Mouse (Mus musculus) neural tube, embryonic 12.5 days (tissue): ENCODE results near the gene Cnot8. TPM values are rescaled to one million over a fixed set of nuclear protein-coding genes. Genes with fewer than 3 reads are reported as not detected.

Experiments used
- ATAC-seq: fragments of 200-750 bp; cut with Nextera tagmentation; 2 replicates; pipeline ENCODE4 v1.8.0; 2017; ENCODE audit warnings: low read depth, mild to moderate bottlenecking, moderate TSS enrichment, moderate library complexity; ENCODE audit not compliant: low FRiP score
- H3K27ac ChIP-seq: fragments of 300-500 bp; sonication (generic); 2 replicates; pipeline ENCODE4 v1.5.1; 2016
- H3K27me3 ChIP-seq: fragments of 300-500 bp; sonication (generic); replicated peaks from 2 replicates; pipeline ENCODE4 v1.6.1; 2016; ENCODE audit warnings: mild to moderate bottlenecking
- H3K36me3 ChIP-seq: fragments of 300-500 bp; sonication (generic); 2 replicates; pipeline ENCODE4 v1.6.1; 2016; ENCODE audit warnings: mild to moderate bottlenecking
- H3K4me1 ChIP-seq: fragments of 300-500 bp; sonication (generic); 2 replicates; pipeline ENCODE4 v1.6.1; 2016
- H3K4me2 ChIP-seq: fragments of 300-500 bp; sonication (generic); replicated peaks from 2 replicates; pipeline ENCODE4 v1.6.1; 2016; ENCODE audit warnings: mild to moderate bottlenecking
- H3K4me3 ChIP-seq: fragments of 300-500 bp; sonication (generic); 2 replicates; pipeline ENCODE4 v1.5.1; 2016
- H3K9ac ChIP-seq: fragments of 300-500 bp; sonication (generic); 2 replicates; pipeline ENCODE4 v1.6.1; 2016; ENCODE audit warnings: mild to moderate bottlenecking
- H3K9me3 ChIP-seq: fragments of 300-500 bp; sonication (generic); 2 replicates; pipeline ENCODE4 v1.6.1; 2016; ENCODE audit warnings: mild to moderate bottlenecking
- WGBS: fragments of 180-500 bp; shearing (Covaris S2); methylation state at CpG from one replicate; pipeline ENCODE4 v1.1.7; 2016; 5-methylcytosine and 5-hydroxymethylcytosine counted together
- polyA plus RNA-seq: library from polyadenylated mRNA; unstranded; fragments of >200 nt; fragmentation: Nextera tagmentation; extraction: Ambion mirVana; gene quantifications from 2 replicates; pipeline ENCODE4 v1.2.1, GENCODE M21; 2016

Cnot8 gene
- polyA plus RNA-seq, 1 experiment from 2014 or later: 116 TPM

DNA sequence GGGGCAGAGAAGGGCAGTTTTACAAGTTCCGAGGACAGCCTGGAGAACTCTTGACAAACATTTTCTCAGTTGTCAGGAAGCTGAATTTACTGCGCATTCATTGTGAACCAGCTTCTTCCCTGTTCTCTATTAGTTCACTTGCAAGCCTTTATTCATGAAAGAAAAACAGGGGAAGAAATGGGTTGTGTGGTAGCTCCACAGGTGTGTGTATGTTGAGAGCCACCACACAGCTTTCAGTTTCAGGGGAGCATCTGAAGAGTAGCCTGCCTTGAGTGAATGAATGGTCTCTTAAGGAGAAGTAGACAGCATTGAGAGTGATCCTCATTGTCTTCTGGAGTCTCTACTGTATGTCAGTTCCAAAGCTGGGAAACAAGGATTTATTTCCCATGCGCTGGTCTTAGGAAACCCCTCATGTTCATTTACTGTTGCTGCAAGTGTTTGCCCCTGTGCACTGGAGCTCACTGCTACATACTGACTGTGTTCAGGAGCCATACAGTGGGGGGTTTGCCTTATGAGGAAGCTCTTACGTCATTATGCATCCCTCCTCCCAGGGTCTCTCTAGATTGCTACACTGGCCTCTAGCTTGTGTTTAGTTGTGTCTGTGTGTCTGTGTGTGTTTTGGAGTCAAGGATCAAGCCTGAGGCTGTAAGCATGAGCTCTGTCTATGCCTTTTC lies 3.8 kb downstream of the Cnot8 start:
- Histone ChIP-seq H3K9me3 (no peaks in the 10 kb centered on the region), H3K27ac (no peak overlapping the region), H3K36me3 (peaks cover 33% of the 10 kb centered on the region), H3K9ac (no peak overlapping the region), H3K27me3 (no peaks in the 10 kb centered on the region), H3K4me1 (peaks cover 19% of the 10 kb centered on the region), H3K4me3 (no peak overlapping the region), H3K4me2 (no peak overlapping the region)
- WGBS: 84% methylated on average over 4 of the region's 4 CpGs
- ATAC-seq: no peak

DNA sequence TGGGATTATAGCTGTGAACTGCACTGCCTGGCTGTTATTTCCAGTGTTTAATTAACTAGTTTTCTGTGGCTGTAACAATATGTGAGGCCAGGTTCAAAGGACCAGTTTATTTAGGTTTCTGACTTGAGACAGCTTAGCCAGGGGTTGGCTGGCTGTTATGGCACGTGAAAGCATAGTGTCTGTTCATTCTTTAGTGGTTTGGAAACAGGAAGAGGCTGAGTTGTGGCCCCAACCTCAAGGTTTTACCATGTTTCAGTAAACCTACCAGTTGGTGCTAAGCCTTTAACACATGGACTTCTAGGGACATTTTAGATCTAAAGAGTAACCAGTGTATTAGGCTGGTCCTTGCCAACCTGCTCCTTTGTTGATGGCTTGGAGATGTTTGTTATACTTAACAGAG lies 12.6 kb downstream of the Cnot8 start:
- no peak overlapping the region for H3K27ac ChIP-seq
- no peaks in the 10 kb centered on the region for H3K27me3 ChIP-seq
- H3K36me3 ChIP-seq: peaks cover 92% of the 10 kb centered on the region
- no peaks in the 10 kb centered on the region for H3K9me3 ChIP-seq
- H3K4me1 ChIP-seq: no peaks in the 10 kb centered on the region
- WGBS: 97% methylated on average over 1 of the region's 1 CpGs
- H3K4me2 ChIP-seq: no peak overlapping the region
- no peak overlapping the region for H3K9ac ChIP-seq
- no peak for ATAC-seq
- H3K4me3 ChIP-seq: no peak overlapping the region

DNA sequence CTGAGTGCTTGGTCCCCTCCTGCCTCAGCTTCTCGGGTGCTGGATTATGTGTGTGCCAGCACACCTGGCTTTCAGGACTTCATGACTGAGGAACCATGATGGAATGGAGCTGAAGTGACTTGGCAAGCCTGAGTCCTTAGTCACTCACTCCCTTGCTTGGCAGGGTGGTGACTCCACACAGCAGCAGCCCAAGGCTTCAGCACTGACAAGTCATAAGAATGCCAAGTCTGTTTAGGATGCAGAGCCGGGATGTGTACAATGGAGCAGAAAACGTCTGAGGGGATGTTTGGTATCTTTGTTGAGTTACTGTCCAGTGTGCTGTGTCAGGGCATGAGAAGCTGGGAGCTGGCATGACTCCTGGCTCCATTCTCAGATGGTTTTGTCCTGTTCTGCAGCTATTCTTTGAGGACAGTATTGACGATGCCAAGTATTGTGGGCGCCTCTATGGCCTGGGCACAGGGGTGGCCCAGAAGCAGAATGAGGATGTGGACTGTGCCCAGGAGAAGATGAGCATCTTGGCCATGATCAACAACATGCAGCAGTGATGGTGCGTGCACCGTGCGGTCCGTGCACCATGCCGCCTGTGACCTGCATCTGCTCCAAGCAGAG lies 13.2 kb downstream of the Cnot8 start:
- no peak overlapping the region for H3K4me3 ChIP-seq
- H3K4me1 ChIP-seq: no peaks in the 10 kb centered on the region
- H3K27me3 ChIP-seq: no peaks in the 10 kb centered on the region
- no peak overlapping the region for H3K4me2 ChIP-seq
- ATAC-seq: no peak
- no peak overlapping the region for H3K9ac ChIP-seq
- H3K27ac ChIP-seq: no peak overlapping the region
- H3K9me3 ChIP-seq: no peaks in the 10 kb centered on the region
- WGBS: 93% methylated on average over 10 of the region's 10 CpGs
- peaks cover 91% of the 10 kb centered on the region for H3K36me3 ChIP-seq

DNA sequence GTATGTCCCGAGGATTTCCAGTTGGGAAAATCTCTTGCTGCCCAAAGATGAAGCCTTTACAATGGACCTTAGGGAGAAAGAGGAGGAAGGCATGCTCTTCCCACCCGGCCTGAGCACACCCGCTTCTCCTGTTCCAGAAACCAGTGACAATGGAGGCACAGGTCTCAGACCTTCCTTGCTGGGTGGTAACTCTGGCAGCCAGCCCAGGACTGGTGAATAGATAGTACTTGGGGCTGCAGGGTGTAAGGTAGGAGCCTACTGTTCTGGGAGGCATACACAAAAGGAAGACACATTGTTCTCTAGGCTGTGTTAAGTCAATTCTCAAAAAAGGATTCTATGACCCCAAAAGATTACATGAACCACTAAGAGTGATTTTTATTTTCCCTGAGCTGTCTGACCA lies 16.7 kb downstream of the Cnot8 start:
- ATAC-seq: no peak
- Histone ChIP-seq H3K27ac (no peak overlapping the region), H3K4me1 (no peaks in the 10 kb centered on the region), H3K9ac (no peak overlapping the region), H3K36me3 (peaks cover 83% of the 10 kb centered on the region), H3K27me3 (no peaks in the 10 kb centered on the region), H3K9me3 (no peaks in the 10 kb centered on the region), H3K4me2 (no peak overlapping the region), H3K4me3 (no peak overlapping the region)
- WGBS: 86% methylated on average over 3 of the region's 3 CpGs

DNA sequence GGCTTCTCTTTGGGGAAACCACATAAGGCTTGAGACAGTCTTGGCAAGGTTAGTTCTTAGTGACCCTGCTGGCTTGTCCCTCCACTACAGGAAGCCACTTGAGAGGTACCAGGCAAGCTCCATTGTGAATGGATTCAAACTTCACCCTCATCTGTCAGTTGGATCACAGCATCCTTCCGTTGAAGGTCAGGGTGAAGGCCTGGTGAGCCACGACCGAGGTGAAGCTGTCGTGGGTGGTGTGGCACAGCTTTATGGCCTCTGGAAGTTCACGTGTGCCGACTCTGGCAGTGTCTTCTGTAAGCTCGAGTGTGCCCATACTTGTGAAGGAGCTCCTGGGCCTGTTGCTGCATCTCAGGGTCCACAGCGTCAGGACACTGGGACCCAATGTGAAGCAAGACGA lies 17.4 kb downstream of the Cnot8 start:
- H3K27me3 ChIP-seq: no peaks in the 10 kb centered on the region
- H3K27ac ChIP-seq: no peak overlapping the region
- peaks cover 81% of the 10 kb centered on the region for H3K36me3 ChIP-seq
- no peaks in the 10 kb centered on the region for H3K9me3 ChIP-seq
- no peak overlapping the region for H3K9ac ChIP-seq
- no peak overlapping the region for H3K4me2 ChIP-seq
- ATAC-seq: no peak
- H3K4me3 ChIP-seq: no peak overlapping the region
- 91% methylated on average over 9 of the region's 9 CpGs for WGBS
- H3K4me1 ChIP-seq: no peaks in the 10 kb centered on the region

DNA sequence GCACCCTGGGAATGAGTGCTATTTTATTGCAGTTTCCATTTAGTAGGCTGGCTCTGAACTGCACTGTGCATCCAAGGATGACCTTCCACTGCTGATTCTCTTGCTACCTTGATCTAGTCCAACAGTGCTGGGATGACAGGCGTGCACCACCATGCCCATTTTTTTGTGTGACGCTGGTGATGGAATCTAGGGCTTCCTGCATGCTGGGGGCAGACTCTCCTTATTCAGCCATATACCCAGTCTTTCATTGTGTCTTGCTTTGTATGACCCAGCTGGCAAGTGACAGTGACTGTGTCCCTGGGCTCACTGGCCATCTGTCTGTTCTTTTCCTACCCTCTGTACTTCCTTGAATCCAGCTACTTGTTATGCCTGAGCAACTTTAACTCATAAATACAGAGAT lies 19.8 kb downstream of the Cnot8 start:
- peaks cover 78% of the 10 kb centered on the region for H3K36me3 ChIP-seq
- no peak for ATAC-seq

DNA sequence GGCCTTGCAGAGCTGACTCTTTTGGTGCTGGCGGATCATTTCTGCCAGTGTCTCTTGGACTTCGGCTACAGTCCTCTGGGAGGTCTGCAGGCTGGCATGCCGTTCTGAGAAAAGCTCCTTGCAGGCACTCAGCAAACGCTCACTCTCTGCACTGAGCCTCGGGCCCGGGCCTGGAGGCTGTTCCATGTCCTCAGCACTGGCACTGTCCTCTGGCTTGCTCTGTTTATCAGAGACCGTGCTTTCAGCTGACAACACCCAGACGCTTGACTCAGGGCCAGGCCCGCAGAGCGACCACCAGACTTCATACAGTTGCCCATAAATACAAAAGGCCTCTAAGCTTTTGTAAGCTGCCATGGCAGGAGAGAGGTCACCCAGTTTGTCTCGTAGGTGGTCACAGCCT lies 21.1 kb downstream of the Cnot8 start:
- H3K27me3 ChIP-seq: no peaks in the 10 kb centered on the region
- H3K4me1 ChIP-seq: no peaks in the 10 kb centered on the region
- H3K4me2 ChIP-seq: no peak overlapping the region
- H3K9me3 ChIP-seq: no peaks in the 10 kb centered on the region
- no peak overlapping the region for H3K27ac ChIP-seq
- H3K4me3 ChIP-seq: no peak overlapping the region
- WGBS: 88% methylated on average over 11 of the region's 11 CpGs
- no peak for ATAC-seq
- H3K9ac ChIP-seq: no peak overlapping the region
- H3K36me3 ChIP-seq: peaks cover 83% of the 10 kb centered on the region

More for the DNA sequence above, 19.8 kb downstream of the Cnot8 start:
- Histone ChIP-seq H3K27me3 (no peaks in the 10 kb centered on the region), H3K9me3 (no peaks in the 10 kb centered on the region), H3K4me2 (no peak overlapping the region), H3K4me3 (no peak overlapping the region), H3K9ac (no peak overlapping the region), H3K27ac (no peak overlapping the region), H3K4me1 (no peaks in the 10 kb centered on the region)
- WGBS: 87% methylated on average over 2 of the region's 2 CpGs

DNA sequence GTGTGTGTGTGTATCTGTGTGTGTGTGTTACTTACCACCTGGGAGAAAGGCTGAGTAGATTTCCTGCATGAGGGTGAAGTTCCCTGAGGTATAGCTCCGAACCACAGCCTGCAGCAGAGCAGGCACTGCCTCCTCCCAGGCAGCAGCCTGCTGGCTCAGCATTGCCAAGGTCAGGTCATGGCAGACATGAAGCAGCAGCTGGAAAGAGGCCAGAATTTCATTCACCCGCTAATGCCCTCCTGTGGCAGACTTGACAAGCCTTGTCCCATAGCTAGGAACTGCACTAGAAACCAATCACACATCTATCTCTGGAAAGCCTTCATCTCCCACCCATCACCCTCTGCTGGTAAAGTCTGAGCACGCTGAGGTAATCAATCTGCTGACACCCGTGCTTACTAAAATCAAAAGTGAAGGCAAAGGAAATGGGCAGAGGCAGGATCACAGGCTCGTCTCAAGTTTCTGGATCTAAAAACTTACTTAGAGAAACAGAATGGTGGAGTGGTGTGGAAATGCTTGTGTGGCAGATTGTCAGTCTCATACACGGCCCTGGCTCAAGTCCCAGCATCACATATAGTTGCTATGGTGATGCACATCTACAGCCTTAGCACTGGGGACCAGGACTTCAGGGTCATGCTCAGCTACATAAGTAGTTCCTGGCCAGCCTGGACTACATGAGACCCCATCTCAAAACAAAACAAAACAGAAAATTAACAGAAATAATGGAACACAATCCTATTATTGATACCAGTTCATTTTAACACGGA lies 22.6 kb downstream of the Cnot8 start:
- Histone ChIP-seq H3K36me3 (peaks cover 82% of the 10 kb centered on the region), H3K9me3 (no peaks in the 10 kb centered on the region)
- no peak for ATAC-seq

DNA sequence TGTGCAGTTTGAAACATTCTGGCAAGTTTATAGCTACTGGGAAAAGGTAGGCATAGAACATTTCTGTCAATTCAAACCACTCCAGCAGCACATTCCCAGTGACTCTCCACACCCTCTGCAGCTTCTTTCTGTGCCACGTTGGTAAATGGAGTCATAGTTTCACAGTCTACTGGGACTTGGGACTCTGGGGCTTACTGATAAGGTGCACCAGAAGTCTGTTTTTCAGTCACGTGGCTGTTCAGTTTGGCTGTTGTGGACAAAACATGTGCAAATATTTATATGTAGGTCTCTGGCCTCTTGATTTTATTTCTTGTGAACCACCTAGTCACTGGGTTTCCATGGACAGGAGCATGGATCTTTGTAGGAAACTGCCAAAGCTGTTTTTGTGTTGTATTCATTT lies 23.6 kb downstream of the Cnot8 start:
- Histone ChIP-seq H3K4me3 (no peak overlapping the region), H3K4me2 (no peak overlapping the region), H3K27ac (no peak overlapping the region), H3K27me3 (no peaks in the 10 kb centered on the region), H3K9ac (no peak overlapping the region), H3K4me1 (no peaks in the 10 kb centered on the region), H3K9me3 (no peaks in the 10 kb centered on the region), H3K36me3 (peaks cover 87% of the 10 kb centered on the region)
- no peak for ATAC-seq
- WGBS: 88% methylated on average over 2 of the region's 2 CpGs

More for the DNA sequence above, 22.6 kb downstream of the Cnot8 start:
- no peak overlapping the region for H3K27ac ChIP-seq
- H3K4me3 ChIP-seq: no peak overlapping the region
- WGBS: 79% methylated on average over 7 of the region's 7 CpGs
- no peaks in the 10 kb centered on the region for H3K27me3 ChIP-seq
- H3K4me2 ChIP-seq: no peak overlapping the region
- H3K9ac ChIP-seq: no peak overlapping the region
- H3K4me1 ChIP-seq: no peaks in the 10 kb centered on the region

DNA sequence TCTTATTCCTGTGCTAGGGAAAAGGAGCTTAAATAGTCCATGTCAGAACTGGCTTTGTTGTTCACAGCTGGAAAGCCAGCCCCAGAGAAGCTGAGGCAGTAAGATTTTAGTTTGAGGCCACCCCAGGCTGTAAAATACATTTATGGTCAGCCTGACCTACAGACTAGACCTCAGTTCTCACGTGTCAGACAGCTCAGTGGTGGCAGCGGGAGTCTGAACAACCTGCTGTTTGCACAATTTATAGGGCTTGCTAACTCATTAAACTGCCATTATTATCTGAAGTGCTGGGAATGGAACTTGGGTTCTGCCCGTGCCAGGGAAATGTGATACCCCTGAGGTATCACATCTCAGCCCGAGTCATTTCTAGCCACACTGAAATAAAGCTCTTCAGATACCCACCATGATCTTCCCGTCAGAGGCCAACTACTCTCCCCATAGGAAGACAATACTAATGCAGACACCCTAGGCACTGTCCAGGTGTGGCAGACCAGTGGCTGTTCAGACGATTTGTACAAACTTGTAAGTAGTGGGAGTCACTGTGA lies 25.4 kb downstream of the Cnot8 start:
- H3K4me1 ChIP-seq: no peaks in the 10 kb centered on the region
- H3K4me3 ChIP-seq: no peak overlapping the region
- H3K27ac ChIP-seq: no peak overlapping the region
- no peak overlapping the region for H3K4me2 ChIP-seq
- no peak overlapping the region for H3K9ac ChIP-seq
- H3K9me3 ChIP-seq: no peaks in the 10 kb centered on the region
- H3K27me3 ChIP-seq: no peaks in the 10 kb centered on the region
- ATAC-seq: no peak
- peaks cover 83% of the 10 kb centered on the region for H3K36me3 ChIP-seq
- 46% methylated on average over 6 of the region's 6 CpGs for WGBS

DNA sequence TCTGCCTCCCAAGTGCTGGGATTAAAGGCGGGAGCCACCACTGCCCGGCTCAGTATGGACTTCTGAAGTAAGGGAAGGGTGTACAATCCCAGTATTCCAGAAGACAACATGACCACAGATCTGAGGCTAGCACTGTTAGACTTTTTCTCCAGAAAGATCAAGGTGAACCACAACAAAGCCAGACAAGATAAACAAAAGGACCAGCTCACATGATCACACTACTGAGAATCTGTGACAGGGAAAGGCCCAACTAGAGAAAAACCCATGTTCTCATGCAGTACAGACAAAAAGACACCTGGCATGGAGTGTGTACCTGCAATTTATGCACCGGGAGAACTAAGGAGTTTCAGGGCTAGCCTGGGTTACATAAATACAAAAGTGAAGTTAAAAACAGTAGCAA lies 28.1 kb downstream of the Cnot8 start:
- H3K4me2 ChIP-seq: no peak overlapping the region
- no peak overlapping the region for H3K27ac ChIP-seq
- peaks cover 88% of the 10 kb centered on the region for H3K36me3 ChIP-seq
- no peak overlapping the region for H3K9ac ChIP-seq
- WGBS: 97% methylated on average over 3 of the region's 3 CpGs
- no peaks in the 10 kb centered on the region for H3K4me1 ChIP-seq
- H3K4me3 ChIP-seq: no peak overlapping the region
- no peaks in the 10 kb centered on the region for H3K9me3 ChIP-seq
- no peak for ATAC-seq
- no peaks in the 10 kb centered on the region for H3K27me3 ChIP-seq

DNA sequence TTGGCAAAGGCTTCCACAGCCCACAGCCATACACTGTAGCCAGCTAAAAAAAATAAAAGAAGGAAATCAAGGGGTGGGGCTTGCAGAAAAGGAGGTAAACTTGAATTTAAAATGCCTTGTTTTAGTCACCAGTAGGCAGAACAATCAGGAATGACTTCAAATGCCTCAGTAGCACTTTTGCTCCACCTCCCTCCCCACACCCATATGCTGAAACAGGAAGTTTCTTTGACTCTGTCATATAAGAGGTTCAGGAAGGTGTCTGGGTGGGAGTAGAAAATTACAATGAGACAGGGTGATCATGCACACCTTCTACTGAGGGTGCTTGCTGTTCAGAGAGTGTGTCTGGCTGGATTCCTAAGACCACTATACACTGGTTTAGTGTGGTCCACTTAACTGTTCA lies 30.9 kb downstream of the Cnot8 start:
- Histone ChIP-seq H3K27me3 (no peaks in the 10 kb centered on the region), H3K4me1 (no peaks in the 10 kb centered on the region), H3K36me3 (peaks cover 86% of the 10 kb centered on the region), H3K9me3 (no peaks in the 10 kb centered on the region), H3K4me2 (no peak overlapping the region), H3K27ac (no peak overlapping the region), H3K4me3 (no peak overlapping the region), H3K9ac (no peak overlapping the region)
- no peak for ATAC-seq
